Mouse (Mus musculus) bone marrow macrophage, adult 2 months (primary cell): ENCODE results near the gene Dph2.

Experiments
- CTCF ChIP-seq: IDR thresholded peaks from 2 replicates; pipeline ENCODE4 v1.5.1; 2012; ENCODE audit warnings: low read depth, mild to moderate bottlenecking, low read length, moderate library complexity
- POLR2A ChIP-seq: IDR thresholded peaks from 2 replicates; pipeline ENCODE4 v1.6.1; 2012; ENCODE audit warnings: mild to moderate bottlenecking, low read depth, low read length, borderline replicate concordance

DNA sequence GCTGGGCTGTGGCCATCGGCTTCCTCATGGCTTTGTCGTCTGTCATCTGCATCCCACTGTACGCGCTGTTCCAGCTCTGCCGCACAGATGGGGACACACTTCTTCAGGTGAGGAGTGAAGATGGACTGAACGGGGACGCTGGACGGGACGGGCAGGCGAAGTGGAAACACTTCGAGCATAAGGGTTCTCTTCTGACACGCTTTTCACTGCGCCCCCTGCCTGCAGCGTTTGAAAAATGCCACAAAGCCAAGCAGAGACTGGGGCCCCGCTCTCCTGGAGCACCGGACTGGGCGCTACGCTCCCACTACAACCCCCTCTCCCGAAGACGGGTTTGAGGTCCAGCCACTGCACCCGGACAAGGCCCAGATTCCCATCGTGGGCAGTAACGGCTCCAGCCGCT lies 24.0 kb downstream of the Dph2 start:
- no peak for TF ChIP-seq POLR2A
- TF ChIP-seq CTCF, result peak; percentile 36; the same call in 1 of the 2 replicates
